Mouse (Mus musculus): Measurements from ENCODE around the gene Cyp2d26.

GRCm38 (mm10) chr15:82795936-82796440 is 1.9 kb upstream of the Cyp2d26 start:
- TF ChIP-seq POLR2AphosphoS2 (IDR thresholded peaks at IDR 0.05; ENCODE audit: insufficient read length, low read depth) (no peak), POLR2A (IDR thresholded peaks at IDR 0.05; ENCODE audit: insufficient read length, low read depth) (no peak), E2F4 (IDR thresholded peaks at IDR 0.05; ENCODE audit: insufficient read depth) (no peak), USF1 (IDR thresholded peaks at IDR 0.05; ENCODE audit: low read depth) (no peak), MAX (IDR thresholded peaks at IDR 0.05; ENCODE audit: low read depth) (no peak), MYOD1 (IDR thresholded peaks at IDR 0.05; ENCODE audit: control insufficient read depth in 1 of 3, insufficient read length in 2 of 3, low read depth in 2 of 3) (no peak)
